Mouse (Mus musculus) left cerebral cortex, adult 9 months (tissue): ENCODE data around the gene Tufm.

Experiments used
- DNase-seq, 2 experiments: peaks; one replicate each; pipeline ENCODE4 v3.0.0; 2022; ENCODE audit warnings: low spot score in 2 of 2

Tufm gene

DNA sequence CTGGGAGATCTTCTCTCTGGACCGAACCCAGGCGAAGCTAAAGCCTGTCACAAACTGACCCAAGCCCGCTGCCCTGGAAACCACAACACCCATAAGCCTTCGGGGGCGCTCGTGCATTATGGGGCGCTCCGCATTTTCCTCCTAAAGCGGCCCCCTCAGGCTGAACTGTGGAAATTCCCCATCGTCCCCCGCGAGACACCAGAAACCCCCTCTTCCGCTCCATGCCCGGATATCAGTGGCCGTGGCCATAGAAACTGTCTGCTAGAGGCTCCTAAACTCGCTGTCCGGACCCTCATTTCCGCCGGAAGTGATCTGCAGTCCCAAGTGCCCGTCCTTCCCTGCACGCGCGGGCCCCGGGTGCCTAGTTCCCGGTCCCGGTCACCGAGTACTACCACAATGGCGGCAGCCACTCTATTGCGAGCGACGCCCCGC is at the start of gene Tufm:
Gene Tufm (plus strand): TSS at position 310 of the 432 bp plus-strand sequence.
- DNase-seq, result peak; percentile 96 to 98

DNA sequence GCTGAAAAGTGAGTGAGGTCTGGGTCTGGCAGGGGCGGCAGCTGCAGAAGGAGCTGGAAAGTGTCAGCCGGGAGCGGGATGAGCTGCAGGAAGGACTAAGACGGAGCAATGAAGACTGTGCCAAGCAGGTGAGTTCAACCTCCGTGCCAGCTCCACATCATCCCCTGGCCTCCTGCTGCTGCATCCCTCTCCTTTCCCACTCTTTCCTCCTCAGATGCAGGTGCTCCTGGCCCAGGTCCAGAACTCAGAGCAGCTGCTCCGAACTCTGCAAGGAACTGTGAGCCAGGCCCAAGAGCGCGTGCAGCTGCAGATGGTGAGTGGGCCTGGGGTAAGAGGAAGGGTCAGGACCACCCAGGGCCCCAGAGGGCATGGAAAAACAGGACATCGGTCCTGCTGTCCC is 47.0 kb upstream of the Tufm start:
- no peak for DNase-seq

DNA sequence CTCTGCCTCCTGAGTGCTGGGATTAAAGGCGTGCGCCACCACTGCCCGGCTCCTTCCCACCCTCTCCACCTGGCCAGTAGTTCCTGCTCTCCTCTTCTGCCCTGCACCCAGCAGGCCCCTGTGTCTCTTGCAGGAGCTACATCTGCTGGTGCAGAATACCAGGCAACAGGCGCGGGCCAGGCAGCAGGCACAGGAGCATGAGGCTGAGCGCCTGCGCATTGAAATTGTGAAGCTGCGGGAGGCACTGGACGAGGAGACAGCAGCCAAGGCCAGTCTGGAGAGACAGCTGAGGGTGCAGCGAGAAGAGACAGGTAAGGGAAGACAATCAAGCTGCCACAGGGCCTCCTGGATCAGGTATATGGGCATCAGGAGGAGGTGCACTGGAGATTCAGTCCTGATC is 43.2 kb upstream of the Tufm start:
- DNase-seq, result no peak

DNA sequence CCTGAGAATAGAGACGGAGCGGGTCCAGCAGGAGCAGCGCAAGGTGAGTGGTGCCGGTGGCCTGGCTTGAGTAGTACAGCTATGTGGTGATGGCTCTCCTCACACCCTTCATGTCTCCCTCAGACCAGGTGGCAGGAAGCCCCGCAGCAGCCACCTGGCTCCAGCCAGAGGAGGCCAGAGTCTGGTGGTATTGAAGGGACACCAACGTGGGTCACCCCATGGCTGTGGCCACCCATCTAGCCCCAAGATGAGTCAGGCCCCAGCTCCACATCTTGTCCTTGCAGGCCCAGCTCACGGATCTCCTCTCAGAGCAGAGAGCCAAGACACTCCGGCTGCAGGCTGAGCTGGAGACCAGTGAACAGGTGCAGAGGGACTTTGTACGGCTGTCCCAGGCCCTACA is 42.6 kb upstream of the Tufm start:
- no peak for DNase-seq

DNA sequence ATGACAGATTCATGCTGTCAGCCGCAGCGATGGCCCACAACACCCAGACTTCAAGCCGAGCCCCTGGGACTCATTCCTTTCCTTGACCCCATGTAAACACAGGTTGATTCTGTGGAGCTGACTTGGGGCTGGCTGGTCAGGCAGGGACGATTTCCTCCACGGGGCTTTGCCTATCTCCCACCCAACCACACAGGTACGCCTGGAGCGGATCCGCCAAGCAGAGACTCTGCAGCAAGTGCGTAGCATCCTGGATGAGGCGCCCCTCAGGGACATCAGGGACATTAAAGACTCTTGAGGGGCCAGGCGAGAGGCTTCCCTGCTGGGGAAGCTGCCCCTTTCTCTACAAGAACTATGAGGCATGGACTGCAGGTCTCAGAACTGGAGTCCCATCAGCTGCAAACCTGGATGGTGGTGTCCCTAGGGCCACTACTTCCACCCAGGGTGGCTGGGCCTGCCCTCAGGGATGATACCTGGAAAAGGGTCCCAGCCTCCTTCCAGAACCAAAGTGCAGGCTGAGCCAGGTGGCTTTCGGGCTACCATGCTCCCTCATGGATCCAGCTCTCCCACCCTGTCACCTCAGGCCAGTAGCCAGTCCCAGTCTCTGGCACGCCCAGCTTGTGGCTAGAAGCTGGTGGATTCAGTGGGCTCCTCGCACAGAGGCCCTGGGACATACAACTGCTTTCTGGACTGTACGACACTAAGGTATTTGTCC is 41.9 kb upstream of the Tufm start:
- DNase-seq, result no peak

DNA sequence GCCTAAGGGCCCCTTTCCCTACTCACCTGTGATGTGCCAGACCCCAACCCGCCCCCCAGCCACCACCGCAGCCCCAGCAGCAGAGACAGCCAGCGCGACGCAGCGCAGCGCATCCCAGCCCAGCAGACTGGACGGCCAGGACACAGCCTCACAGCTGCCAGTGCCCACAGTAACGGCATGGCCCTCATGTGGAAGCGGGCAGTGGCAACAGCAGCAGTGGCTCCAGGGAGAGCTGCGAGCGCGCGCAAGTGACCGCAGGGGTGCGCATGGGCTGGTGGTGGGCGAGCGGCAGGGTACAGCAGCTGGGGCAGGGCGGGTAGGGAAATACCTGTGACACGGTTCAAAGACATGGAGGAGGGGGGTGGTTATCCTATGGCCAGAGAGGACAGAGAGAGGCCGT is 40.9 kb upstream of the Tufm start:
- no peak for DNase-seq

DNA sequence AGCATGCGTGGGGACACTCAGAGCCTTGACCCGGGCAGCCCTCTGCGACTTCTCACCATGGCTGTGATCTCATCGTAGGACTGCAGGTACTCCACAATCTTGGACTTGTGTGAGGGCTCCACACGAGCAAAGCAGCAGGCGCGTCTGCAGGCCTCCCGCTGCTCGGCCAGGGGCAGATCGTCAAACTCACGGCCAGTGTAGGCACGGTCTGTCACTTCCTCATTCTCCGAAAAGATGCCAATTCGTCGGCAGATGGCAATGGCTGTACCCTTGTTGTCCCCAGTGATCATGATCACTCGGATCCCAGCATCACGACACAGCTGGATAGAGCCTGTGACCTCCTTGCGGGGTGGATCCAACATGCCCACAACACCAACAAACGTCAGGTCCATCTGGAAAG is 38.7 kb upstream of the Tufm start:
- DNase-seq, result no peak

DNA sequence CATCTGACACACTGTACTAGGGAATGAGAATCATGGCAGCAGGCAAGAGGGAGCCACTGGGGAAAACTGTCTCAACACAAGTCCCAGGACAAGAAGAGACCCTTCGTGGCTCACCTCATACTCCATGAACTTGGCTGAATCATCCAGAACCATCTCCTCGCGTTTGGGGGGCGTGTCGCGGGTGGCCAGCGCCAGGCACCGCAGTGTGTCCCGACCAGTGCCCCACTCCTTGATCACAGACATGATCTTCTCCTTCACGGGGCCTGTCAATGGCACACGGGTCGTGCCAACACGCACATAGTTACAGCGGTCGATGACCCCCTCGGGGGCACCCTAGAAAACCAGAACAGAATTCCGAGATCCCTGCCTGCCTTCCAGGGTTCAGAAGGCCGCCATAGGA is 37.2 kb upstream of the Tufm start:
- no peak for DNase-seq

DNA sequence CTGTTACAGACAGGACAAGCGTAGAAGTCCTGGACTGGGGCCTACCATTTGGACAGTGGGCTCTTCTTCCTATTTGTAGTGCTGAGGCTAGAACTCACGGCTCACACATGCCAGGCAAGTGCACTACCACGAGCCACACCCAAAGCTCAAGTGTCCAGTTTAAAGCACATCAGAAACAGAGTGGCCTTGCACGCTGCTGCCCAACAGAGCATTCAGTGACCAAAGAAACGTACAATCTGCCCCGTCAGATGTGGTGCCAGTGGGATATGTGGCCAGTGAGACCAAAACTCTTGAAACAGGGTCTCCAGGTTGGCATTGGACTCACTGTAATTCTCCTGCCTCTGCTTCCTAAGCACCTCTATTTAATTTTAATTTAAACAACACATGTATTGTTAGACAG is 36.5 kb upstream of the Tufm start:
- no peak for DNase-seq

DNA sequence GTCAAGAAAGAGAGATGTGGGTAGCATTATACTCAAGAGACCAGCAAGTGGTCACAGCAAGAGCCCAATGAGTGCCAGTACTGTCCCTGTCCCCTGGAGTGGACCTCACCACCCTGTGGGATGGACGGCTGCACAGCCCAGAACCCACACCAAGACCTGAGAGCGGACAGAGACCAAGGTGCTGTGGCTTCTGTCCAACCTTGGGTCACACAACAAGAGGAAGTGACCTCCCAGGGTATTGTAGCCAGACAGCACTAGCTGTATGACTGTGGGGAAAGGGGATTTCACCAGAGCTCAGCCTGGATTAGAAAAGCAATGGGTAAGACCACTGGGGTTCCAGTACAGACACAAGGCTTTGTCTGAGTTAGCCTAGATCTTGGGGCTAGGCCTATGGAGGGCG is 34.9 kb upstream of the Tufm start:
- DNase-seq, result no peak

DNA sequence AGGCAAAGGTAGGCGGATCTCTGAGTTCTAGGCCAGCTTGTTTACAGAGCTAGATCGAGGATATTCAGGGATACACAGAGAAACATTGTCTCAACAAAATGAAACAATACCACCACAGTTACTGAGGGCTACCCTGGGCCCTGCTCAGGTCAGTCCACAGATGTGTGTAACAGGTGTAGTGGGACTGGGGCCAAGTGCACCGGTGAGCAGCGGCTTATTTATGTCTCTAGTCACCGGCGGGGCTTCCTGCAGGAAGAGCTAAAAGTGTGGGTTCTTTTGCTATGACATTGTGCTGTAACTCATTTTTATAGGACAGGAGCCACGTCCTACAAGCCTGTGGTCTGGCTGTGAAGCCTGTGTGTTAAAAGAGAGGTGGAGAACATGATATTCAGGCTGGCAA is 33.3 kb upstream of the Tufm start:
- DNase-seq, result no peak

DNA sequence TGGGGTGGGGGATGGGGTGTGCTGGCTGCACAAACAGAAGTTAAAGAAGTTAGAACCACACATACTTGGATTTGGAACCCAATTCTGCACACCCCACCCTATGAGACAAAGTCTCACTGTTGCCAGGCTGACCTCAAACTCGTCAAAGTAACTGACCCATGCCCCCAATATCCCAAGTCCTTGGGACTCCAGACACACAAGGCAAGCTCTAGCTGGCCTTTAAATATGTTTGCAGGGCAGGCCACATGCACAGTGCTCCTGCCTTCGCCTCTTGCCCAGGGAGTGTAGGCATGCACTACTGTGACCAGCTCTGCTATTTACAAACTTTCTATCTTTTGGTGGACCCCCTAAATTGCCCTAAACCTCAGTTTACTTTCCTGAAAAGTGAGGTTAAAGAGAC is 31.9 kb upstream of the Tufm start:
- DNase-seq, result no peak

DNA sequence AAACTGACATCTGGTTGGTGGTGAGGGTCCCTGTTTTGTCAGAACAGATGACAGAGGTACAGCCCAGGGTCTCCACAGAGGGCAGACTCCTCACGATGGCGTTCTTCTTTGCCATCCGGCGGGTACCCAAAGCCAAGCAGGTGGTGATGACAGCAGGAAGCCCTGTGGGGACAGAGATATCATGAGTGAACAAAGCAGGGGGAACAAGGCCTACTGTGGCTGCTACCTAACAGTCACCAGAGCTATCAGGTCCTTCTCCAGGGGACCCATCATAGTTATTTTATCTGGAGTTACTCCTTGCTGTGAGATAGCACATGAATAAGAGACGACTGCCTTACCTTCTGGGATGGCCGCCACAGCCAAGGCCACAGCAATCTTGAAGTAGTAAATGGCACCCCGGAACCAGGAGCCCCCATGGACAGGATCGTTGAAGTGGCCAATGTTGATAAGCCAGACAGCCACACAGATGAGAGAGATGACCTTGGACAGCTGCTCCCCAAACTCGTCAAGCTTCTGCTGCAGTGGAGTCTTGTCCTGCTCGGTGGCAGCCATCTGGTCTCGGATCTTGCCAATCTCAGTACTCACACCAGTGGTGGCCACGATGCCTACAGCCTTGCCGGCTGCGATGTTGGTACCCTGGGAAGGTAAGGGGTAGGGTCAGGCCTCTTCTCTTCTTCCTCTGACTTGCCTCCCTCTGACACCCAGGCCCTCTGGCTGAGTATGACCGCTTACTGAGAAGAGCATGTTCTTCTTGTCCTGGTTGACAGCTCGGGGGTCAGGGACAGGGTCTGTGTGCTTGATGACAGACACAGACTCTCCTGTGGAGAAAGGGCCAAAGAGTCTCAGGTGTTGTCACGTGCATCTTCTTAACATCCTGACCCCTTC is 30.5 kb upstream of the Tufm start:
- no peak for DNase-seq

DNA sequence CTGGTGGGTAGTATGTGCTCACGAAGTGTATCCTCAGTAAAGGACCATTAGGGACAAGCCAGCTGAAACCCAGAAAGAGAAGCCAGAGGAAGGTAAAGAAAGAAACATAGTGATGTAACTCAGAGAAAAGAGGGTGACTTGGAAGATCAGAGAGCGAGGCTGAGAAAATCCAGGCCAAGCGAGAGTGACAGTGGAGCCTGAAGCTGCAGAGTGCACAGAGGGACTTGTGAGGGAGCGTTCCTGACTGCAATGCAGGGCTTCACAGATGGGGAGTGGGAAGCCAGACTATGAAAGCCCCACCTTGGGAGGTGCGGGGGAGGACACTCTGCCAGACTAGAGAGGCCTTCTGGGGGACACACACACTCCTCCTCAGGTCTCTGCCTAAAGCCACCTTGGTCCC is 28.9 kb upstream of the Tufm start:
- no peak for DNase-seq

DNA sequence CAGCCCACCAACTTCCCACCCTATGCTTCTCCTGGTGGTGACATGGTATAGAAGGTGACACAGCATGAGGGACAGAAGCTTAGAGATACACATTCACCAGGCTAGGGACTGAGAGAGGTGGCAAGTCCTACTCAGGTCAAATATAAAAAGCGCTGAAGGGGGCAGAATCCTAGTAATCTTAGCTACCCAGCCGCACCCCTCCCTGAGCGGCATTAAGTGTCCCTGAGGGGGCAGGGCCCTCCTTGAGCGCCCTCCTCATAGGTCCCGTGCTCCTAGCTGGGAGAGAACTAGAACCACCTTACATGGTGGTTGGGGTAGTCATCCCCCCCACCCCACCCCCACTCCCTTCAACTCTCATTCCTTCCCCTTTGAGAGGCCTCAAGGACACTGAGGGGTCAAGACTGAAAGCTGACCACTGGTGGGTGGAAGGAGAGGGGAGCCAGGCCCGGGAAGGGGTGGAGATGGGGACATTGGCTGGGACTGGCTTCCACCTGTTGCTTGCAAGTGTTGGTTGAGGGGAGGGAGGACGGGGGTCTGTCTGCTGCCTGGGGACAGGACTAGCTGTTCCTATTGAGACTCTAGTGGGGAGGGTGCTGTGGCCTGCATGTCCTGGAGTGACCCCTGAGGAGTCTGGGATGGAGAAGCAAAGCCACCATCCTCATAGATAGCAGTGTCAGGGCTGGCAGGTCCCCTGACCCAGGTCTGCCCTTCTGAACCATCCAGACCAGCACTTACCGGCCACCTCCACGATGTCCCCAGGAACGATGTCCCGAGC is 28.1 kb upstream of the Tufm start:
- no peak for DNase-seq

DNA sequence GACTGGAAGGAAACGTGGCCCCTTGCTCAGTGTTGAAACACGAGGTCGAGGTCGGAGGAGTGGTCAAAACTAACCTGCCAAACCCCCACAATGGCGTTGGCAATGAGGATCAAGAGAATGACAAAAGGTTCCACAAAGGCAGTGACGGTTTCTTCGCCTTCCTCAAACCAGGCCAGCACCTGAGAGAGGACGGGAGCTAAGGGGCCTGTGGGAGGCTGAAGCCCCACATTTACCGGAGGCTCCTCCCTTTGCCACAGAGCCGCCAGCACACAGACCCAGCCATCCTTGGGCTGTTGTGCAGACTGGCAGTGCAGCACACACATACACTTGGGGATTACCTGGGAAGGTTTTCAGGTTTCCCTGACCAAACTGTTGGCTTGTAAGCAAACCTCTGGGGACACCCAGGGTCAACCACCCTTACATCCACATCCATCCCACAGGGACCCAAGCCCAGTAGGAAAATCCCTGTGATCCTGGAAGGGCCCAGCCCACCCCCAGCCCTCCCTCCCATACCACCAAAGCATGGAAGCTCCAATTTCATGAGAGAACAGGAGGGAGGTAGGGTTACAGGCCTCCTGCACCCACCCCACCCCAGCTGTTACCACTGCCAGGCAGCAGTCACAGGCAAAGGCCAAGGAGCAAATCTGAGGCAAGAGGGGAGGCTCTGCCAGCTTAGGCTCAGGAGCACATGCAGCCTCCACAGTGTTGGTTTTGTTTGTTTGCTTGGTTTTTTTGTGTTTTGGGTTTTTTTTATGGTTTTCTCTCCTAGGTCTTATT is 26.4 kb upstream of the Tufm start:
- no peak for DNase-seq

DNA sequence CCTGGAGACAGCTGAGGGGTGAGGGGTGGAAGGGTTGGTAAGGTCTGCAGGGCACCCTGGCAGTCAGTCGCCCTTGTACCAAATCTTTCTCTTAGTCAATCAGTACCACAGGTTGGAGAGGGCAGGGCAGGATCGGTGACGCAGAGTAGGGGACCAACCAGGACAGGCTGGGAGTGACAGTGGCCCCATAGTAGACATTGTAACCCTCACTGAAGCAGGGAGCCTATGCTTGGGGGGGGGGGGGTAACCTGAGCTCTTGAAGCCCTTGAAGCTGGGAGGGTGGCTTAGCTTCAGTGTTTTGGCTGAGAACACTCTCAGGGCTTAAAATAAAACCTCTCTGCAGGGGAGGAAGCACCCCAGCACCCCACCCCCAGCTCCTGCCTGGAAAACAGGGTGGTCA is 25.5 kb upstream of the Tufm start:
- DNase-seq, result no peak

DNA sequence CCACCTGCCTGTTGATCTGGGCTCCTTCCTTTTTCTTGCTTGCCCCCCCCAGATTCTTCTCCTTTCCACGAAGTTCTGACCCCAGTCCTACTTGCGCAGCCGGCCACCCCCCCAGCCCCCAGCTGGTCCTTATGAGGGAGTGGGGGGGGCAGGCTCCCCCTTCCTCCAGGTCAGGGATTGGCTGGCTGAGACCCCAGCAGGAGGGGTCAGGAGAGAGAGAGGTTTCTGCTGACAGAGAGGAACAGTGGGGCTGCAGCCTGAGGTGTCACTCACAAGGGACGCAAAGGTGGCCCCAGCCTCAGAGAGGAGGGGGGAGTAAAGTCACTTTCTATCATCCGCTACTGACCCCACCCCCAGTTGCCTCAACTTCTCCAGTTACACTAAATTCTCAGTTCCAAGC is 24.2 kb upstream of the Tufm start, which contains the start of gene Atp2a1:
Gene Atp2a1 (minus strand): TSS at position 105 of the 400 bp plus-strand sequence.
- no peak for DNase-seq

DNA sequence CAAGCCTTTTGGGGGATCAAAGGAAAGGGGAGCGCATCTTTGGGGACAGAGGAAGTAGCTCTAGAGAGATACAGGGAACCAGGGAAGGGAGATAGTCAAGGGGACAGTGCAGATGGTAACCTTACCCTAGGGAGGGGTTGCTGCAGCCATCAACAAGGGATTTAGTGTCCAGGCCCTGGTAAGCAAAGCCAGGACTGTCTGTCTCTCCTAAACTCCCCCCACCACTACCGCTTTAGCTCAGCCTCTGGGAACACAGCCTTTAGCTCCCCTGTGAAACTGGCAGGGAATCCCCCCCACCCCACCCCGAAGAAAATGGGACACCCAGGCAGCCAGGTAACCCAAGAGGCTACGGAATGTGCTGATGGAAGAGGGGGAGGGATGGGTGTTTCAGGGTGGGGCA is 23.6 kb upstream of the Tufm start:
- no peak for DNase-seq

DNA sequence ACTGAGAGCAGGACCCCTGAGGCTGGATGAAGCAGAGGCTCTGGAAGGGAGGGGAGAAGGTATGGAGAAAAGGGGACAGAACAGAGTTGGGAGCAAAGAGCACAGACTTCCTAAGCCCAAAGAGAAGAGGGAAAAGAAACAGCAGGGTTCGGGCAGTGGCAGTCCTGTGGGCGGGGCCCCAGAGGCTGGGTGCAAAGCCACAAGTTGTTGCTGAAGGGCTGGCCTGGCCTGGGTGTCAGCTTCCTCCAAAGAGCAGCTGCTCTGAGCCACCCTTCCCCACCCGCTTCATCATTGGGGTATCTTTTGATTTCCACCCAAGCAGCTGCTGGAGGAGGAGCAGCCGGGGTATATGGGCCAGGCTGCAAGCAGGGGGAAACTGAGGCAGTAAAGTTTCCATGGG is 23.0 kb upstream of the Tufm start:
- no peak for DNase-seq

DNA sequence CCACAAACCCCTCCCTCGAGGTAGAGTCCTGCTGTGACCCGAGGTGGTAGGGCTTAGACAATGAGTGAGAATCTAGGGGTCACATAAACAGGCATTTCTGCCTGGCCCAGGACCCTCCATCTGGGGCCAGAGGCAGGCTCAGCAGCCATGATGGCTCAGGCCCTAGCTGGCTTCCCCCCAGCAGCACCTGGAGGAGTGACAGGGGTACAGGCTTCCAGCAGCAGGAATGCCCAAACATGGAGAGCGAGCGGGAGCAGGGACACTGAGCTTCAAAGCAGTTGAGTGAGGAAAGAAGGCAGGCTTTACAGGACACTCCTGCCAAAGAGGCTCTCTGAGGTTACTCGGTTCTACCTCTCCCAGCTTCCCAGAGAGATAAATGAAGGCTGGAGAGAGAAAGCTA is 22.3 kb upstream of the Tufm start:
- no peak for DNase-seq
